Mouse (Mus musculus) limb, embryonic 10.5 days (tissue): ENCODE results near the gene Nfat5. TPM values are rescaled to one million over a fixed set of nuclear protein-coding genes. Genes with fewer than 3 reads are reported as not detected.

Experiments
- DNase-seq: peaks from one replicate; pipeline ENCODE4 v3.0.0-alpha.2; 2017; ENCODE audit warnings: low spot score
- H3K27ac ChIP-seq: fragments of 300-500 bp; sonication (generic); 2 replicates; pipeline ENCODE4 v1.5.1; 2016; ENCODE audit warnings: mild to moderate bottlenecking
- H3K27me3 ChIP-seq: fragments of 300-500 bp; sonication (generic); 2 replicates; pipeline ENCODE4 v1.6.1; 2016; ENCODE audit warnings: low read depth, mild to moderate bottlenecking; ENCODE audit not compliant: poor library complexity, severe bottlenecking
- H3K36me3 ChIP-seq: fragments of 300-500 bp; sonication (generic); 2 replicates; pipeline ENCODE4 v1.6.1; 2016; ENCODE audit warnings: mild to moderate bottlenecking, moderate library complexity
- H3K4me1 ChIP-seq: fragments of 300-500 bp; sonication (generic); 2 replicates; pipeline ENCODE4 v1.6.1; 2016
- H3K4me3 ChIP-seq: fragments of 300-500 bp; sonication (generic); 2 replicates; pipeline ENCODE4 v1.5.1; 2016; ENCODE audit warnings: mild to moderate bottlenecking, moderate library complexity
- H3K9me3 ChIP-seq: fragments of 300-500 bp; sonication (generic); replicated peaks from 2 replicates; pipeline ENCODE4 v1.6.1; 2016; ENCODE audit warnings: mild to moderate bottlenecking
- WGBS: fragments of 180-500 bp; shearing (Covaris S2); methylation state at CpG from one replicate; pipeline ENCODE4 v1.1.7; 2016; 5-methylcytosine and 5-hydroxymethylcytosine counted together
- polyA plus RNA-seq: library from polyadenylated mRNA; unstranded; fragments of >200 nt; fragmentation: Nextera tagmentation; extraction: Ambion mirVana; gene quantifications from 2 replicates; pipeline ENCODE4 v1.2.1, GENCODE M21; 2016

Nfat5 gene
- polyA plus RNA-seq, 1 experiment from 2014 or later = 13.0 TPM

DNA sequence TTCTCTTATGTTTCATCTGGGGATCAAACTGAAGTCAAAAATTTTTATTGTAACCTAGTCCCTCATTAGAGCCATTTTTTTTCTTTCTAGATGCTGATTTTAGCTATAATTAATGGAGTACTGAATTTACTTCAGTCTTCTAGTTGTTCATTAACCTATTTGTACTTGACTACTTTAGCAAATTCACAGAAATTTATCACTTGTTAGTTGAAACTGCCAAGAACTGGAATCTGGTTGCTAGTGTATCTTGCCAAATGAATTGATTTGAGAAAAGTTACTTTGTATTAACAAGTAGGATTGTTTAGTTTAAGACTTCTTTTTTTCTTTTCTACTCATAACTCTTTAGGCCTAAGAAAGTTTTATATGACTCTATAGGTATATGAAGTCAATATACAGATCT, 18.6 kb downstream of the Nfat5 start:
- H3K36me3 ChIP-seq = 0 out of 2 replicates have a peak, but pooled peaks cover 4% of the 10 kb centered on the region
- no peak overlapping the region for H3K4me3 ChIP-seq
- no peak overlapping the region for H3K27ac ChIP-seq
- H3K27me3 ChIP-seq = no peaks in the 10 kb centered on the region
- no peaks in the 10 kb centered on the region for H3K9me3 ChIP-seq
- DNase-seq = no peak
- H3K4me1 ChIP-seq = no peaks in the 10 kb centered on the region

DNA sequence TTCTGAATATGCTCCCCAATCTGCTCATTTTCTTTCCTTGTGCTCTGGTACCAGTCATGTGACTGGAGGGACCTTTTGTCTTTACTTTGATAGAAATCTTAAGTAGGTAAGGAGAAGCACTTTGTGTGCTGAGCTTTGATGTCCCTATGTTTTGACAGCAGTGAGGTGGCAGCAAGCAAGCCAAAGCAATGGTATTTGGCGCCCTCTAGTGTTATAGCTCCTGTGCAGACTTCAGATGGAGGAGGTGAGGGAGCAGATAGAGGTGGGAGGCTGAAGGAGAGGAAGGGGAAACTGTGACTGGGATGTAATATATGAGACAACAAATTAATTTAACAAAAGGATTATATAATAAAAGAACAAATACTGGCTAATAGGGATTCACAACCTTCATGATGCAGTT, 30.9 kb downstream of the Nfat5 start:
- WGBS = 0% methylated on average over 1 of the region's 1 CpGs
- H3K27ac ChIP-seq = no peak overlapping the region
- H3K27me3 ChIP-seq = no peaks in the 10 kb centered on the region
- DNase-seq = peak; percentile 75
- no peaks in the 10 kb centered on the region for H3K9me3 ChIP-seq
- no peak overlapping the region for H3K4me3 ChIP-seq
- no peaks in the 10 kb centered on the region for H3K4me1 ChIP-seq
- H3K36me3 ChIP-seq = peaks cover 2% of the 10 kb centered on the region; the same call in 1 of the 2 replicates

DNA sequence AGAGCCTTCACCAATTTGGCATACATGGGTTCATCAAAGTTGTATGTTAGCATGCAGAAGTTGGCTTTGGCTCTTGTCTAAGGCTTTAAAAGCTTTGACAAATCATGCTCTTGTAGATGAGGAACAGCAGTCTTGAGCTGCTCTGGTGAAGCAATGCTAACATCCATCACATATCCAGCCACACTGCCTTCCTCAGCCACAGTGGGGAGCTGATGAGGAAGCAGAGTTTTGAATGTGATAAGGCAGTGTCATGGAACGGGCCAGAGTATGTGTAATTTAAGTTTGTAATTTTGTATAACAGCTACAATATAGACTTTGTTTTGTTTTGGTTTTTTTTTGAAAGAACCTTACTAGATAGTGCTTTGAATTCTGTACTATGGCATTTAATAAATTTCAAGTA, 36.3 kb downstream of the Nfat5 start:
- Histone ChIP-seq H3K4me1 (no peaks in the 10 kb centered on the region), H3K27me3 (no peaks in the 10 kb centered on the region), H3K9me3 (no peaks in the 10 kb centered on the region), H3K27ac (no peak overlapping the region), H3K36me3 (no peaks in the 10 kb centered on the region), H3K4me3 (no peak overlapping the region)
- 81% methylated on average over 1 of the region's 1 CpGs for WGBS
- DNase-seq = no peak

DNA sequence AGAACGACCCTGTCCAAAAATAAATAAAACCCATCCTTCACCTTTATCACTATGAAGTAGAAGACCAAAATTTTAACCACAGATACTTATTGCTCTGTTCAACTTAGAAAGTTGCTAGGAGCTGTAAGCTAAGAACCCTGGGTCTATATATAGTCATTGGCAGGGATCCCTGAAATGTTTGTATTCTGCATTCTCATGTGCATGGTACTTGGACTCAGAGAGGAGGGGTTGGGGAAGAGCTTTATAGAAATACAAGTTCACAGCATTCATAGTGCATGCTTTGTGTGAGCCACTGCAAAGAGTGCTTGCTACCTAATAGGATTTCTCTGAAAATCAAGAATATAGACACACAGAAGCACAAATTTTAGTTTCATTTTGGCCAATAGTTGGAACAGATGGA, 43.2 kb downstream of the Nfat5 start:
- Histone ChIP-seq H3K9me3 (no peaks in the 10 kb centered on the region), H3K4me3 (no peak overlapping the region), H3K27me3 (no peaks in the 10 kb centered on the region), H3K4me1 (no peaks in the 10 kb centered on the region), H3K36me3 (peaks cover 21% of the 10 kb centered on the region), H3K27ac (no peak overlapping the region)
- DNase-seq = no peak
- 89% methylated on average over 1 of the region's 1 CpGs for WGBS

DNA sequence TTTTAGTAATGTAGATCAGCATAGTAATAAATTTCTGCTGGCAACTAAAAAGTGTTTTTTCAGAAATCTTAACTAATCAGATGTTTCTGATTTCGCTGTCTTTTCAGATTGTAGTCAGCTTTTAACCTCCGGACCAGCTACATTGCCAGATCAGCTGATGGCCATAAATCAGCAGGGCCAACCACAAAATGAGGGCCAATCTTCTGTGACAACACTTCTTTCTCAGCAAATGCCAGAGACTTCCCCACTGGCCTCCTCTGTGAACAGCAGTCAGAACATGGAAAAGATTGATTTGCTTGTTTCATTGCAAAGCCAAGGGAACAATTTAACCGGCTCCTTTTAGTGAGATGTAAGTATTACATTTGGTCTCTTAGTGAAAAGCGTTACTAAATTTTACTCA, 77.0 kb downstream of the Nfat5 start:
- Histone ChIP-seq H3K36me3 (peaks cover 77% of the 10 kb centered on the region), H3K27me3 (no peaks in the 10 kb centered on the region), H3K4me1 (no peaks in the 10 kb centered on the region), H3K9me3 (no peaks in the 10 kb centered on the region), H3K4me3 (no peak overlapping the region), H3K27ac (no peak overlapping the region)
- WGBS = 86% methylated on average over 4 of the region's 4 CpGs
- DNase-seq = no peak

DNA sequence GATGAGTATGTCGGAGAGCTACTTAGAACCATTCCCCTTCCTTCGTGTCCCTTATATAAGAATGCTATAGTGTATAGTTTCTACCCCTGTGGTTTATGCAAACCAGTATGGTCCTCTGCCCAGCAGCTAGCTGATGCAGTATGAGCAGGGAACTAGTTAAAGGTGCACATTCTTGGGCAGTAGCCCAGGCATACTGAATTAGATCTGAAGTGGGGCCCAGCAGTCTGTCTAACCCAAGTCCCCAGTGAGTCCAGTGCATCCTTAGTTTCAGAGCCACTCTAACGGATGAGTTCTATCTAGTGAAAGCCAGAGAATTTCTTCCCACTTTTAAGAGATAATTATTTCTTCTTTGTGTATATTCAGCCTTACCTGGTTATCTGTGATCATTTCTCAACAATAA, 84.1 kb downstream of the Nfat5 start:
- H3K36me3 ChIP-seq = peaks cover 40% of the 10 kb centered on the region
- DNase-seq = no peak
- no peaks in the 10 kb centered on the region for H3K27me3 ChIP-seq
- H3K9me3 ChIP-seq = no peaks in the 10 kb centered on the region
- no peak overlapping the region for H3K27ac ChIP-seq
- no peaks in the 10 kb centered on the region for H3K4me1 ChIP-seq
- H3K4me3 ChIP-seq = no peak overlapping the region
- 96% methylated on average over 3 of the region's 3 CpGs for WGBS

- 93% methylated on average over 8 of the region's 8 CpGs for WGBS
- H3K9me3 ChIP-seq = no peaks in the 10 kb centered on the region
- peaks cover 32% of the 10 kb centered on the region for H3K36me3 ChIP-seq
- no peak overlapping the region for H3K27ac ChIP-seq
- DNase-seq = no peak
- no peak overlapping the region for H3K4me3 ChIP-seq
- no peaks in the 10 kb centered on the region for H3K27me3 ChIP-seq
- H3K4me1 ChIP-seq = no peaks in the 10 kb centered on the region
These were observed 87.5 kb downstream of the Nfat5 start for GRCm38 (mm10) chr8:107380734-107381133.

- Histone ChIP-seq H3K4me1 (no peaks in the 10 kb centered on the region), H3K36me3 (peaks cover 32% of the 10 kb centered on the region), H3K9me3 (no peaks in the 10 kb centered on the region), H3K4me3 (no peak overlapping the region), H3K27me3 (no peaks in the 10 kb centered on the region), H3K27ac (no peak overlapping the region)
- WGBS = 91% methylated on average over 4 of the region's 4 CpGs
- no peak for DNase-seq
These were observed 88.4 kb downstream of the Nfat5 start for GRCm38 (mm10) chr8:107381666-107382065.

DNA sequence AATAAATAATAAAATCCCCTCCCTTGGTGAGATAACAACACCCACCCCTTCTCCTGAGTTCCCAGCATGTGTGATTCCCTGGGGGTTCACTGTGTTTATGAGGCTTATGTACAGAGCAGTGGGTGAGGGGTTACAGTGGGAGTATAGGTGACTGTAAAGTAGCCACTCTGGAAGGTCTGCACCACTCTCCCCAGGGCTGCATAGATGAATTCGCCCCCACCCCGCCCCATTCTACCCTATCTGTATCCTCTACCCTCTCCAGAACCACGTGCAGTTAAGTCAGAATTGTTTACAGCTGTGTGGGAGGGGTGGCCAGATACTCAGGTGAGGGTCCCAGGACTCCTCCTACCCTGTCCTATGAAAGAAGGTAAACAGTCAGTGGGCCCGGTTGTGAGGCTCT, 89.6 kb downstream of the Nfat5 start:
- H3K27me3 ChIP-seq = no peaks in the 10 kb centered on the region
- DNase-seq = no peak
- H3K9me3 ChIP-seq = no peaks in the 10 kb centered on the region
- H3K4me1 ChIP-seq = no peaks in the 10 kb centered on the region
- peaks cover 29% of the 10 kb centered on the region for H3K36me3 ChIP-seq
- WGBS = 79% methylated on average over 4 of the region's 4 CpGs
- H3K27ac ChIP-seq = no peak overlapping the region
- H3K4me3 ChIP-seq = no peak overlapping the region

- WGBS = 75% methylated on average over 5 of the region's 5 CpGs
- no peaks in the 10 kb centered on the region for H3K27me3 ChIP-seq
- no peak overlapping the region for H3K27ac ChIP-seq
- peaks cover 10% of the 10 kb centered on the region; the same call in 1 of the 2 replicates for H3K4me1 ChIP-seq
- H3K36me3 ChIP-seq = peaks cover 13% of the 10 kb centered on the region
- no peak overlapping the region for H3K4me3 ChIP-seq
- H3K9me3 ChIP-seq = no peaks in the 10 kb centered on the region
- no peak for DNase-seq
These were observed 91.4 kb downstream of the Nfat5 start for GRCm38 (mm10) chr8:107384651-107385050.

DNA sequence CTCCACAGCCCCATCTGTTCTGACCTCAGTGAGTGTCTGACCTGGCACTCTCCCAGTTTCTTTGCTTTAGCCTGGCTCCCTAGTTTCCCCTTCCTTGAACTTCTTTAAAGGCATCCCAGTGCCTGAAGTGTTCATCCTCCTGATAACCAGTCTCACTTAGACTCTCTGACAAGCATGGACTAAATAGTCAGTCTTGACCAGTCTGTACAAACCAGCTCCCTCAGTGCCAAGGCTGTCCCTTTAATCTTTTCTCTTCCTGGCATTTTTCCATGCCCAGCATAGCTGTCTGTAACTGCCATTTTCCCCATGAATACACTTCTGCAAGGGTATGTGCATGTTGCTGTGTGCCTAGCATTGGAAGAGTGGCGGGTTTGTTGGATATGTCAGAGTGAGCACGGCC, 91.8 kb downstream of the Nfat5 start:
- H3K4me1 ChIP-seq = peaks cover 10% of the 10 kb centered on the region; the same call in 1 of the 2 replicates
- no peaks in the 10 kb centered on the region for H3K27me3 ChIP-seq
- no peaks in the 10 kb centered on the region for H3K9me3 ChIP-seq
- H3K27ac ChIP-seq = no peak overlapping the region
- DNase-seq = no peak
- no peak overlapping the region for H3K4me3 ChIP-seq
- 87% methylated on average over 2 of the region's 2 CpGs for WGBS
- peaks cover 10% of the 10 kb centered on the region for H3K36me3 ChIP-seq

GRCm38 (mm10) chr8:107386171-107386570, 92.9 kb downstream of the Nfat5 start:
- DNase-seq = no peak
- H3K27ac ChIP-seq = no peak overlapping the region

GRCm38 (mm10) chr8:107386642-107387041, 93.4 kb downstream of the Nfat5 start:
- H3K4me1 ChIP-seq = peaks cover 10% of the 10 kb centered on the region; the same call in 1 of the 2 replicates
- no peak overlapping the region for H3K27ac ChIP-seq
- WGBS = 38% methylated on average over 3 of the region's 3 CpGs
- H3K9me3 ChIP-seq = no peaks in the 10 kb centered on the region
- H3K4me3 ChIP-seq = no peak overlapping the region
- no peaks in the 10 kb centered on the region for H3K27me3 ChIP-seq
- H3K36me3 ChIP-seq = no peaks in the 10 kb centered on the region
- no peak for DNase-seq

More at GRCm38 (mm10) chr8:107386171-107386570, 92.9 kb downstream of the Nfat5 start:
- Histone ChIP-seq H3K36me3 (no peaks in the 10 kb centered on the region), H3K27me3 (no peaks in the 10 kb centered on the region), H3K9me3 (no peaks in the 10 kb centered on the region), H3K4me1 (peaks cover 10% of the 10 kb centered on the region; the same call in 1 of the 2 replicates), H3K4me3 (no peak overlapping the region)
- 70% methylated on average over 5 of the region's 5 CpGs for WGBS

- H3K9me3 ChIP-seq = no peaks in the 10 kb centered on the region
- DNase-seq = no peak
- no peak overlapping the region for H3K27ac ChIP-seq
- WGBS = 66% methylated on average over 5 of the region's 5 CpGs
- H3K27me3 ChIP-seq = no peaks in the 10 kb centered on the region
- no peaks in the 10 kb centered on the region for H3K36me3 ChIP-seq
- peaks cover 10% of the 10 kb centered on the region; the same call in 1 of the 2 replicates for H3K4me1 ChIP-seq
- no peak overlapping the region for H3K4me3 ChIP-seq
These were observed 94.6 kb downstream of the Nfat5 start for GRCm38 (mm10) chr8:107387861-107388260.
